Mouse (Mus musculus) kidney, adult 8-10 months (tissue): ENCODE data around the gene Psma4.

Source experiments
- DNase-seq, 2 experiments: peaks; one replicate each; pipeline ENCODE4 v3.0.0; 2022

Gene Psma4

GRCm38 (mm10) chr9:54990362-54990761 lies 39.8 kb downstream of the Psma4 start:
- no peak for DNase-seq

GRCm38 (mm10) chr9:54994381-54994780 lies 43.8 kb downstream of the Psma4 start:
- DNase-seq = no peak

GRCm38 (mm10) chr9:54995645-54996044 lies 45.1 kb downstream of the Psma4 start:
- no peak for DNase-seq

GRCm38 (mm10) chr9:55003609-55004008 lies 53.0 kb downstream of the Psma4 start:
- DNase-seq = no peak
